Mouse (Mus musculus): Measurements from ENCODE around the gene Rpl11. TPM values are rescaled to one million over a fixed set of nuclear protein-coding genes. Genes with fewer than 3 reads are reported as not detected.
A peak's percentile ranks its signal among the peaks of the same experiment; 100 is the strongest.
"Not testable (repeated sequence)": the region's sequence is repeated elsewhere in the genome, so short reads cannot be mapped to it uniquely, and the experiment has no call there.

Gene Rpl11
- polyA plus RNA-seq, 1 experiment from 2014 or later, result 294 TPM

DNA sequence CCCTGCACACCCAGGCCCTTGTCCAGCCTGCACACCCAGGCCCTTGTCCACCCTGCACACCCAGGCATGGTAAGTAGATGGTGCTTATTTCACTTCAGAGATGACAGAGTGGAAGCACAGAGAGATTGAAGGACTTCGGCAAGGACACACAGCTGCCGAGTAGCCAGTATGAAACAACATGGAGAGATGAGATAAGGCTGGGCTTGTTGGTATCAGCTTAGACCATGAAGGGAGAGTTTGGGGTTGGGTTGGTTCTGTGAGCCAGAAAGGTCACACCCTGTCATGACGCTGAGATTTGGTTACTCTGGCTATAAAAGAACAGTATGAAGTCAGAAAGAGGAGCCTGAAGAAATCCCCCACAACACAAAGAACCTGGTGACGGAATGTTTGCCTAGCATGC, 16.1 kb upstream of the Rpl11 start:
- Histone ChIP-seq H3K27me3 (peaks cover 17% of the 10 kb centered on the region), H3K9me3 (no peaks in the 10 kb centered on the region), H3K4me2 (replicated peaks) (no peak overlapping the region), H3K27ac (replicated peaks) (no peak overlapping the region), H3K4me3 (no peak overlapping the region), H3K9ac (replicated peaks) (no peak overlapping the region), H3K4me1 (peaks cover 13% of the 10 kb centered on the region), H3K36me3 (no peaks in the 10 kb centered on the region)
- ATAC-seq (ENCODE audit: low FRiP score, low read depth), result no peak
- 64% methylated on average over 4 of the region's 4 CpGs for WGBS

DNA sequence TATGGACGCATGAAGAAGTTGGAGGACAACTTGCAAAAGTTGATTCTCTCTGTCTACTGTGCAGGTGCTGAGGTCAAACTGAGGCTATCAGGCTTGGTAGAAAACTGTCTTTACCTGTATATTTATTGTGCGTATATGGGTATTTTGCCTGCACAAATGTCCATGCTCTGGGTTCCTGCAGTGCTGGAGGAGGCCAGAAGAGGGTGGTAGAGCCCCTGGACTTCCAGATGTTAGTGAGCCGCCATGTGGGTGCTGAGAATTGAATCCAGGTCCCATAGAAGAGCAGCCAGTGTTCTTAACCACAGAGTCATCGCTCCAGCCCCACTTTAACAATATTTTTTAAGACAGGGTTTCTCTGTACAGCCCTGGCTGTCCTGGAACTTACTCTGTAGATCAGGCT, 9.9 kb upstream of the Rpl11 start:
- no peak for ATAC-seq (ENCODE audit: low FRiP score, low read depth)
- Histone ChIP-seq H3K9ac (replicated peaks) (no peak overlapping the region), H3K27me3 (no peaks in the 10 kb centered on the region), H3K36me3 (no peaks in the 10 kb centered on the region), H3K4me1 (no peaks in the 10 kb centered on the region), H3K27ac (replicated peaks) (no peak overlapping the region), H3K4me3 (no peak overlapping the region), H3K9me3 (no peaks in the 10 kb centered on the region), H3K4me2 (replicated peaks) (no peak overlapping the region)
- 94% methylated on average over 4 of the region's 4 CpGs for WGBS

DNA sequence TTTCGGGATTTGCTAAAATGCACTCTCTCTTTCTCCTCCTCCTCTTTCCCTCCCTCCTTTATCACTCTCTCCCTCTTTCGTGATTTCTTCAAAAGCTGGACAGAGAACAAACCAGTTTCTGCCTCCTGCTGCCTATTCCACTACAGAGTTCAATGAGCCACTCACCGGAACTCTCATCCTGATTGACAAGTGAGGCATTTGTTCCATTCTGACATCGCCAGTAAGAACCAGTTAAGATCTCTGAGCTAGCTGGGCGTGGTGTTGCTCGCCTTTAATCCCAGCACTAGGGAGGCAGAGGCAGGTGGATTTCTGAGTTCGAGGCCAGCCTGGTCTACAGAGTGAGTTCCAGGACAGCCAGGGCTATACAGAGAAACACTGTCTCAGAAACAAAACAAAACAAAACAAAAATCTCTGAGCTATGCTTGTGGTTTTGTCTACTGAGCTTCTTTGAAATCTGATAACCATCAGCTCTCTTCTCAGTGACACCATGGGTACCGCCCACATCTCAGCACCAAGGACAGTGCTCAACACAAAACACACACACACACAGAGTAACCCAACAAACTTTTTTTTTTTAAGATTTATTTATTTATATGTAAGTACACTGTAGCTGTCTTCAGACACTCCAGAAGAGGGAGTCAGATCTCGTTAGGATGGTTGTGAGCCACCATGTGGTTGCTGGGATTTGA, 6.7 kb upstream of the Rpl11 start:
- not testable (repeated sequence) for H3K4me1 ChIP-seq; H3K4me2 ChIP-seq (replicated peaks); H3K36me3 ChIP-seq; ATAC-seq (ENCODE audit: low FRiP score, low read depth); H3K27ac ChIP-seq (replicated peaks); H3K4me3 ChIP-seq; H3K9ac ChIP-seq (replicated peaks); H3K27me3 ChIP-seq; H3K9me3 ChIP-seq
- WGBS, result 61% methylated on average over 9 of the region's 9 CpGs

DNA sequence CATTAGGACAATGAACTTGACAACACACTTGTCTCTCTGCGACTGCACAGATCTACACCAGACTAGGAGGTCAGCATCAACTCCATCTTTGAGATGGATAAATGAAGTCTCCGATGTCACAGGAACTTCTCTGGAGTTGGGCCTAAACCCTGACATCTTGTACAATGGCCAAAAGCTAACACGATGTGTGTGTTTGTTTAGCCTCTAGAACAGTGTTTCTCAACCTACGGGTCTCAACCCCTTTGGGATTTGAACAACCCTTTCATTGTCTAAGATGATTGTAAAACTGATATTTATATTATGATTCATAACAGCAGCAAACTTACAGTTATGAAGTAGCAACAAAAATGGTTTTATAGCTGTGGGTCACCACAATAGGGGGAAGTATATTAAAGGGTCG, 4.7 kb upstream of the Rpl11 start:
- no peak for ATAC-seq (ENCODE audit: low FRiP score, low read depth)
- H3K27ac ChIP-seq (replicated peaks), result no peak overlapping the region
- no peaks in the 10 kb centered on the region for H3K36me3 ChIP-seq
- no peaks in the 10 kb centered on the region for H3K4me1 ChIP-seq
- H3K4me2 ChIP-seq (replicated peaks), result no peak overlapping the region
- no peaks in the 10 kb centered on the region for H3K27me3 ChIP-seq
- no peak overlapping the region for H3K4me3 ChIP-seq
- no peak overlapping the region for H3K9ac ChIP-seq (replicated peaks)
- H3K9me3 ChIP-seq, result no peaks in the 10 kb centered on the region
- 89% methylated on average over 5 of the region's 5 CpGs for WGBS

DNA sequence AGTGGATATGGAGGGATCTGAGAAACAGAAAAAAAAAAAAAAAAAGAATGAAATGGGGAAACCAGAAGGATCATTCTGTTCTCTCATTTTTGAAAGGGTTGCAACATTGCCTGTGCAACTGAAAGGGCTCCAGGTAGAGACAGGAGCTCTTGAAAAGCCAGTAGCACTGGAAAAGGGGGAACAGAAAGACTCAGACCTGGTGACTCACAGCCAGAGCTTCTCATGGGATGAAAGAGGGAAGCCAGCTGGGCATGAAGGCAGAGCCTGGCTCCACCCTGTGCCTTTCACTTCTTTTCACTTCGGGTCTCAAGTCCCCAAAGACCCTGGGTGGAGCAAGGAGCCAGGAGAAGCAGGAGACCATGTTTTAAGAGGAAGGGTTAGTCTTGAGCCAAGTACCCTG, 2.8 kb upstream of the Rpl11 start:
- no peaks in the 10 kb centered on the region for H3K27me3 ChIP-seq
- no peak for ATAC-seq (ENCODE audit: low FRiP score, low read depth)
- WGBS, result 29% methylated on average over 1 of the region's 1 CpGs
- no peak overlapping the region for H3K4me3 ChIP-seq
- no peak overlapping the region for H3K9ac ChIP-seq (replicated peaks)
- H3K4me2 ChIP-seq (replicated peaks), result no peak overlapping the region
- H3K36me3 ChIP-seq, result peaks cover 10% of the 10 kb centered on the region
- no peak overlapping the region for H3K27ac ChIP-seq (replicated peaks)
- H3K9me3 ChIP-seq, result no peaks in the 10 kb centered on the region
- peaks cover 11% of the 10 kb centered on the region for H3K4me1 ChIP-seq

DNA sequence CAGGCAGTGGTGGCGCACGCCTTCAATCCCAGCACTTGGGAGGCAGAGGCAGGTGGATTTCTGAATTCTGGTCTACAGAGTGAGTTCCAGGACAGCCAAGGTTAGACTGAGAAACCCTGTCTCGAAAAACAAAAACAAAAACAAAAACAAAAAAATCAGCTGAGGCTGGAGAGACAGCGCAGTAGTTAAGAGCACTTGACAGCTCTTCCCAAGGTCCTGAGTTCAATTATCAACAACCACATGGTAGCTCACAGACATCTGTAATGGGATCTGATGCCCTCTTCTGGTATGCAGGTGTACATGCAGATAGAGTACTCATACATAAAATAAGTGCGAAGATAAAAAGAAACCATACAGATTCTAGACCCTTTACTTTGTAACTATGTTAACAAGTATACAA, 615 bp upstream of the Rpl11 start:
- Histone ChIP-seq H3K4me1 (peaks cover 17% of the 10 kb centered on the region), H3K27ac (replicated peaks) (no peak overlapping the region), H3K27me3 (no peaks in the 10 kb centered on the region), H3K9ac (replicated peaks) (no peak overlapping the region), H3K36me3 (peaks cover 32% of the 10 kb centered on the region), H3K9me3 (no peaks in the 10 kb centered on the region), H3K4me3 (no peak overlapping the region), H3K4me2 (replicated peaks) (no peak overlapping the region)
- ATAC-seq (ENCODE audit: low FRiP score, low read depth), result no peak
- 76% methylated on average over 5 of the region's 5 CpGs for WGBS

DNA sequence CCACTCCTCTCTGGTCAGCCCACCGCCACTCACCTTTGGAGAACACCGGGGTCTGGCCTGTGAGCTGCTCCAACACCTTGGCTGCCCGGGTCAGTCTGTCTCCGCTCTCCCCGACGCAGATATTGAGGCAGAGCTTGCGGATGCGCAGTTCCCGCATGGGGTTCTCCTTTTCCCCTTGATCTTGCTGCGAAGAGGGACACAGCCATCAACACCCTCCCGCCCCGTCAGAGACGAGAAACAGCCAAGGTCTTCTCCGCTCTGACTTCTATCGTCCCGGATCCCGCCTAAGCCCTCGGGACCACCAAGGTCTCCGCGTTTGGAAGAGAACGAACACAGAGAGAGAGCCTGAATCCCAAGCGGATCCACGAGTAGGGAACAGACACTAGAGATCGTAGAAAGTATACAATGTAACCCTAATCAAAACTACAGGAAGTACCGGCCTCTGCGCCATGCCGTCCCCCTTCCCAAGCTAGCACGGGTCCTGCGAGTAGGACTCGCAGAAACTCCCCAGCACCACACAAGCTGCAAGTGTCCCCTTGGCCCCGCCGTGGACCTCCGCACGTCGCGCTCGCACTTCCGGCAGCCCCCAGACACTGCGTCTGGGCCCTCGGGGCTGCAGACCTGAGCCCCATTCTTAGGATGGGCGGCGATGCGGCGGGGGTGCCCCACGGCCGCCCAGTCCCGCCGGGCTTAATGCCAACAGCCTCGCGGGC, 538 bp downstream of the Rpl11 start:
- peak overlapping the region; percentile 85 for H3K4me3 ChIP-seq
- under 1% methylated on average over 50 of the region's 50 CpGs for WGBS
- peak; percentile 80 for ATAC-seq (ENCODE audit: low FRiP score, low read depth)

DNA sequence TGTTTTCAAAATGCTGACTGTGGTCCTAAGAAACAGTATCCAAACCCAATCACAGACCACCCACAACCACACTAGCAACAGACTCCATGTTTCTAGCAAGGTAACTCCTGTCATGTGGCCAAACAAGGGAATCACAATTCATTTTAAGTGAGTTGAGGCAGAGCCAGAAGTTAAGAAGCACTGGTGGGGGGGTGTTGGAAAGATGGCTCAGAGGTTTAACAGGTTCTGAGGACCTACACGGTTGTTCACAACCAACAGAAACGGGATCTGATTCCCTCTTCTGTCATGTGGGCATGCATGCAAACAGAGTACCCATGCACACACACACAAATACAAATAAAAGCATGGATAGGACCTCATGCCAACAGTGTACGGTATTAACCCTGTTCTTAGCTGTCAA, 1.2 kb downstream of the Rpl11 start:
- H3K36me3 ChIP-seq, result peaks cover 46% of the 10 kb centered on the region
- H3K4me2 ChIP-seq (replicated peaks), result peak overlapping the region; percentile 76
- ATAC-seq (ENCODE audit: low FRiP score, low read depth), result no peak
- peaks cover 17% of the 10 kb centered on the region for H3K4me1 ChIP-seq
- WGBS, result 2% methylated on average over 3 of the region's 3 CpGs
- H3K9ac ChIP-seq (replicated peaks), result peak overlapping the region; percentile 97
- H3K27me3 ChIP-seq, result no peaks in the 10 kb centered on the region
- no peak overlapping the region for H3K27ac ChIP-seq (replicated peaks)
- H3K4me3 ChIP-seq, result peak overlapping the region; percentile 85
- no peaks in the 10 kb centered on the region for H3K9me3 ChIP-seq

More for the DNA sequence above, 538 bp downstream of the Rpl11 start:
- Histone ChIP-seq H3K4me2 (replicated peaks) (peak overlapping the region; percentile 76), H3K9ac (replicated peaks) (peak overlapping the region; percentile 97), H3K36me3 (peaks cover 43% of the 10 kb centered on the region), H3K27ac (replicated peaks) (peak overlapping the region; percentile 94), H3K27me3 (no peaks in the 10 kb centered on the region), H3K9me3 (no peaks in the 10 kb centered on the region), H3K4me1 (peaks cover 17% of the 10 kb centered on the region)

DNA sequence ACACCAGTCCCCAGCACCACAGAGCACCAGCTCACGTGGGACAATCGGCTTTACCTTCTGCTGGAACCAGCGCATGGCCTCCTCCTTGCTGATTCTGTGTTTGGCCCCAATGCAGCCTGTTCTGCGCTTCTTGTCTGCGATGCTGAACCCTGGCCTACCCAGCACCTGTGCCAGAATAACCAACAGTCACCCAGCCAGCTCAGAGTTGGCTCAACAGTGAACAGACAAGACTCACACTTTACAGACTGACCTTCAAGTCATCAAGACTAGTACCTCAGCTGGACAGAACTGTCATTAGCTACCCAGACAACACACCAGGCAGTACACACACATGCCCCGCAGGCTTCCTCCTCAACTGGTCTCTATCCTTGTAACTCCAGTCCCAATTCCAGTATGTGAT, 3.0 kb downstream of the Rpl11 start:
- WGBS, result 94% methylated on average over 6 of the region's 6 CpGs
- Histone ChIP-seq H3K4me3 (no peak overlapping the region), H3K9ac (replicated peaks) (no peak overlapping the region), H3K36me3 (peaks cover 60% of the 10 kb centered on the region), H3K4me2 (replicated peaks) (no peak overlapping the region), H3K9me3 (no peaks in the 10 kb centered on the region), H3K27ac (replicated peaks) (no peak overlapping the region), H3K4me1 (peaks cover 17% of the 10 kb centered on the region), H3K27me3 (no peaks in the 10 kb centered on the region)
- ATAC-seq (ENCODE audit: low FRiP score, low read depth), result no peak

DNA sequence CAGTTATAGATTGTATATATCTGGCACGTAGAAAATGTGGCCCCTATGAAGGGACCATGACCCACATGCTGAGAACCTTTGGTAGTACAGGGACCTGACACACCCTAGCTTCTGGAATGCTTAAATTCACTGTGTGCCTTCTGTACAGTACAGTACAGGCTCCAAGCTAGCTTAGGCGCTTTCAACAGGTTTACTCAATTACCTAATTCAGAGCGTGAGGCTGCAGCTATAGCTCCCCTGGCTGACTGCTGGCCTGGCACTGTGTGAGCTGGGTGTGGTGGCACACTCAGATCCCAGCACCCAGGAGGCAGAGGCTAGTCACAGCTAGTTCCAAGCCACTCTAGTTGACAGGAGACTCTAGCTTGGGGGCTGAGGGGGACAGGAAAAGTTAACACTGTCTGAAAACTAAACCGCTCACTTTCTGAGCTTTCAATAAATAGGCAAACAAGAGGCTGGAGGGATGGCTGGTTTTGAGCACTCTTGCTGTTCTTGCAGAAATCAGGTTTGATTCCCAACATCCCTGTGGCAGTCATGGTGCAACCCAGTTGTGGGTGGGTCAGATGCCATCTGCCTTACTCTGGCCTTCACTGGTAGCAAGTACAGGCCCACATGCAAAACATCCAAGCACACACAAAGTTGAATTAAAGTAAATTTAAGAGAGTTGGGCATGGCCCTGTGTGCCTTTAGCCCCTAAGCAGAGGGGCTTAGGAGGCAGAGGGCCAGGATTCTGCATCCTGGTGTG, 4.8 kb downstream of the Rpl11 start:
- no peak overlapping the region for H3K27ac ChIP-seq (replicated peaks)
- no peak overlapping the region for H3K9ac ChIP-seq (replicated peaks)
- H3K36me3 ChIP-seq, result peaks cover 78% of the 10 kb centered on the region
- WGBS, result 83% methylated on average over 4 of the region's 4 CpGs
- no peak overlapping the region for H3K4me2 ChIP-seq (replicated peaks)
- peaks cover 17% of the 10 kb centered on the region for H3K4me1 ChIP-seq
- H3K27me3 ChIP-seq, result no peaks in the 10 kb centered on the region
- H3K4me3 ChIP-seq, result no peak overlapping the region
- H3K9me3 ChIP-seq, result no peaks in the 10 kb centered on the region
- ATAC-seq (ENCODE audit: low FRiP score, low read depth), result no peak

DNA sequence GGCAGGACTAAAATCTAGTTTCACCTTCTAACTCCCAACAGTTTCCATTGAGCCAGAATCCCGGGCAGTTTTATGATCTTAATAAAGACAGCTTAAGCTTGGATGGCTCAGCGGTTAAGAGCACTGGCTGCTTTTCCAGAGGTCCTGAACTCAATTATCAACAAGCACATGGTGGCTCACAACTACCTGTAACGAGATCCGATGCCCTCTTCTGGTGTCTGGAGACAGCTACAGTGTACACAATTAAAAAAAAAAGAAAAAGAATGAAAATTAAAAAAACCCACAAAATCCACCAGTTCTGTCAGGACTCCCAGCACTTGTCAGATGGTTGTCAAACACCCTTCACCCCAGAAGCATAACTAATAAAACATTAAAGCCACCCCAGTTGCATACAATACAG, 5.6 kb downstream of the Rpl11 start:
- Histone ChIP-seq H3K9me3 (no peaks in the 10 kb centered on the region), H3K4me2 (replicated peaks) (no peak overlapping the region), H3K36me3 (peaks cover 79% of the 10 kb centered on the region), H3K9ac (replicated peaks) (no peak overlapping the region), H3K4me1 (peaks cover 17% of the 10 kb centered on the region), H3K27ac (replicated peaks) (0 out of 2 replicates have a peak overlapping the region, but pooled peaks have one; percentile 20), H3K4me3 (no peak overlapping the region), H3K27me3 (no peaks in the 10 kb centered on the region)
- 61% methylated on average over 4 of the region's 4 CpGs for WGBS
- ATAC-seq (ENCODE audit: low FRiP score, low read depth), result no peak

DNA sequence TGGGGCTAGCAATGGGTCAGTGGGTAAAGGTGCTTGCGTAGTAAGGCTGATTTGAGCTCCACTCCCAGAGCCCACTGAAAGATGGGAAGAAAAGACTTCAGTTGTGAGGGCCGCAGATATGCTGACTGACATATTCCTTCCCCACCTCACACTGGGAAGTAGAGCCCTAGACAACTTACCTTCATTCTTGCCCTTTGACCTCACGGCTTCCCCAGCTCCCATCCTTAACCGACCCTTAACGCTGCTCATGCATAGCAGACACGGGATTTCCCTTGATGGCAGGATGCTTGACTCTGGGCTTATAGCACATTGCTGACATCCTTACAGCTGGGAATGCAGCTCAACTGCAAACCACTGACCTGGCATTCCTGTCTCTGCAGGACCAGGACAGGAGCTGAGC, 6.3 kb downstream of the Rpl11 start:
- Histone ChIP-seq H3K9me3 (no peaks in the 10 kb centered on the region), H3K27ac (replicated peaks) (no peak overlapping the region), H3K4me2 (replicated peaks) (no peak overlapping the region), H3K4me1 (peaks cover 14% of the 10 kb centered on the region), H3K27me3 (no peaks in the 10 kb centered on the region), H3K36me3 (peaks cover 77% of the 10 kb centered on the region), H3K4me3 (no peak overlapping the region), H3K9ac (replicated peaks) (0 out of 2 replicates have a peak overlapping the region, but pooled peaks have one; percentile 1)
- WGBS, result 79% methylated on average over 6 of the region's 6 CpGs
- no peak for ATAC-seq (ENCODE audit: low FRiP score, low read depth)

Data from midbrain, embryonic 12.5 days (tissue).